In genomic region chr12:76239145-76239838, GRCm38 (mm10) we compare ENCODE assay signal across 18 mouse cellular contexts. TPM values are rescaled to one million over a fixed set of nuclear protein-coding genes. Genes with fewer than 3 reads are reported as not detected.
"Had no signal": no experiment of that assay in that cellular context is flagged by ENCODE, and none has a peak within 500 bp of the region (broad histone marks: within the 10 kb centered on the region; RNA-seq: fewer than 3 reads in every experiment).

No protein-coding gene starts in this region.

- H3K4me3 ChIP-seq: midbrain, embryonic 13.5 days had no signal

- H3K27me3 ChIP-seq: midbrain, embryonic 13.5 days had no signal

- H3K4me2 ChIP-seq: midbrain, embryonic 13.5 days had no signal

- H3K36me3 ChIP-seq: midbrain, embryonic 13.5 days had no signal

- ATAC-seq: intestine, postnatal 0 days; lung, postnatal 0 days; midbrain, embryonic 13.5 days had no signal

- DNase-seq: kidney, adult 8-10 months; kidney, postnatal 36 days; left cerebral cortex, postnatal 4 days; lung, adult 2 months; lung, postnatal 36 days; right cerebral cortex, postnatal 25 days had no signal

- H3K4me1 ChIP-seq: midbrain, embryonic 13.5 days had no signal

- H3K27ac ChIP-seq: midbrain, embryonic 13.5 days had no signal

- H3K9ac ChIP-seq: midbrain, embryonic 13.5 days had no signal

- H3K9me3 ChIP-seq: midbrain, embryonic 13.5 days had no signal

RNA-seq across cellular contexts. Expression of gene Tex21, which starts 7.3 kb away (rescaled TPM):
- total RNA-seq: layer of hippocampus, adult 18-20 months; layer of hippocampus, postnatal 14 days; left cerebral cortex, adult 18-20 months; left cerebral cortex, postnatal 10 days; left cerebral cortex, postnatal 4 days; megakaryocyte progenitor cell, adult 5-6 weeks; midbrain, postnatal 0 days had no signal
- polyA plus RNA-seq: intestine, postnatal 0 days; lung, adult 2 months; lung, postnatal 0 days; midbrain, embryonic 13.5 days; midbrain, postnatal 0 days; small intestine, adult 2 months; stomach, embryonic 16.5 days; thymus, postnatal 0 days had no signal
